Mouse (Mus musculus) right cerebral cortex, postnatal 10 days (tissue): ENCODE measurements around the gene Itga9.

Experiments used
- DNase-seq, 2 experiments: peaks; one replicate each; pipeline ENCODE4 v3.0.0; 2021; ENCODE audit warnings: low spot score in 2 of 2

The Itga9 gene

DNA sequence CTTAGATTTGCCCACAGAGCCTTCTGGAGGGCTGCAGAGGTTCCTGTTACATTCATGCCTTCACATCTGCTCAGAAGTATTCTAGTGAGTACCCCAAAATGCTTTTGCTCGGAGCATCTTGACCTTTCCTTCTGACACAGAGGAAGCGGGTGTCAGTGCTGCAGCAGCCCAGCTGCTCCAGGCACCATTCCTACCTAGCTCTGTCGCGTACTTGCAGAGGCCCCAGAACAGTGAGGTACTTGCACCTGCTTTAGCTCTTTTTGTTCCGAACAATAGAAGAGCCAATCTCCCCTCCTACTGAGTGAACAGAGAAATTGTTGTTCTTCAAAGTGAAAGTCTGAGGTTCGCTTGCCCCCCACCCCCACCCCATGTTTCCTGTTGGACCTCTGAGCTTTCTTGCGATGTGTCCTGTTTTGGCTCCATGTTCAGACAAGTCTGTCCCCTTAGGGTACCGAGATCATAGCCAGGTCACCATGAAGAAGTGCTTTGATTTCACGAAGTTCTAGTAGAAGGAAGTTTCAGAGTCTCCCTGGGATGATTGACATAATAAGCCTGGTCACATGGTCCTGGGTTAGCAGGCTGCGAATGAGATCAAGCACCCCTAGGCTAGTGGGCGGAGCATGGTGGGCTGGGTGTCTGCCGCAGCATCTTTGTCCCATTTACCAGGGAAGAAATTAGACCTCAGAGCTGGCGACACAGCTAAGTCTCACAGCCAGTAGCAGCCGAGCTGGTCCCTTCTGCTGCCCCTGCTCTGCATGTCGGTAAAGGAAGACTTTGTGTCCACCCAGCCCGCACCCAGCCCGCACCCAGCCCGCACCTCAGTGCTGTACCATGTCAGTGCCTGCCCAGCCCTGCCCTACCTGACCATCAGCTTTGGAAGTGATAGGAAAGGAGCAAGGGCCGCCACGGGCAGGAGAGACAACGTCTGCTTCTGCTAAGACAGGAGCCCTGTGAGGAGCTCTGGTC, 215.0 kb downstream of the Itga9 start:
- DNase-seq, result peak in 1 of 2 experiments; percentile 44

DNA sequence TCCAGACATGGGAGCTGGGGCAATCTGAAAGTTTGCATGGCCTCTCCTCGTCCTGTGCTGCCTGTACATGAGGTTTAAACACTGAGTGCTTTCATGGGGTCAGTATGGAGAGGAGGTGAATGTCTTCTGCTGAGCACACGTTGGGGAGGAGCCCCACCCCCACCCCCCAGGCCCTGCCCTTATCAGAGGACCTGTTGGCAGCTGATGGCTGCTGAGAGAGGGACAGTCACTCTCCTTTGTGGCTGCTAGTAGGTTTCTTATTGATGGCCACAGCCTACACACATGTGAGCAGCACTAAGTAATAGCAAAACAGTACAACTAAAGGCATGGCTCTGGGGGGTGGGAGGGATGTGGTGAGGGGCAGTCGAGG, 215.7 kb downstream of the Itga9 start:
- DNase-seq, result no peak

DNA sequence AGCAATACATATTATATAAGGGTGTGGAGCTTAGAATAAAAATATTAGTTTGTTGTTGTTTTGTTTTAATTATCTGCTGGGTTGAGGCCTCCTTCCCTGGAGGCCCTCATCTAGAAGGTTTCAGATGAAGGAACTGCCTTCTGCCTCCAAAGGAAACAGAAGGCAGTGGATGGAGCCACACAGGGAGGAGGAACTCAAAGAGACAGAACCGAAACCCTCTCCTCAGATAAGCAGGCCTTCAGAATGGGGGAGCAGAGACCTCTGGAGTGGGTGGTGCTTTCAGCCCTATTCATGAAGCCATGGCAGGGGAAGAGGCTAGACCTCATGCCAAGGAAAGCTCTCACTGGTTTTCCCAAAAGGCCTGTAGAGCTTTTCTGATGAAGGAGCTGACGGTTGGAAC, 216.1 kb downstream of the Itga9 start:
- no peak for DNase-seq

- peak; percentile 74 to 78 for DNase-seq
Observed at GRCm38 (mm10) chr9:118831080-118831479, 224.6 kb downstream of the Itga9 start.

DNA sequence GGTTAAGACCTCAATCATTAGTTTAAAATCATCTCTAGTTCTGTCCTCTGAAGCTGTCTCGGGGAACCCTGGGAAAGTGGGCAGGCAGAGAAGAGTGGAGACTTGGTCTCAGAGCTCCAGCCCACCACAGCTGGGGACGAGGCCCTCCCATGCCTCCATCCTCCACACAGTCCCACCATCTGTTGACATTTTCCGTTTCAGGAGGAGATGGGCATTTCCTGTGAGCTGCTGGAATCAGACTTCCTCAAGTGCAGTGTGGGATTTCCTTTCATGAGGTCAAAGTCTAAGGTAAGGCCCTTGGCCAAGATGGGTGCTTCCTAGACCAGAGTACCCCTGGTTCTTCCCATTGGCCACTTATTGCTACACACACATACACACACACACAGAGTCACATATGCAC, 226.0 kb downstream of the Itga9 start:
- no peak for DNase-seq

DNA sequence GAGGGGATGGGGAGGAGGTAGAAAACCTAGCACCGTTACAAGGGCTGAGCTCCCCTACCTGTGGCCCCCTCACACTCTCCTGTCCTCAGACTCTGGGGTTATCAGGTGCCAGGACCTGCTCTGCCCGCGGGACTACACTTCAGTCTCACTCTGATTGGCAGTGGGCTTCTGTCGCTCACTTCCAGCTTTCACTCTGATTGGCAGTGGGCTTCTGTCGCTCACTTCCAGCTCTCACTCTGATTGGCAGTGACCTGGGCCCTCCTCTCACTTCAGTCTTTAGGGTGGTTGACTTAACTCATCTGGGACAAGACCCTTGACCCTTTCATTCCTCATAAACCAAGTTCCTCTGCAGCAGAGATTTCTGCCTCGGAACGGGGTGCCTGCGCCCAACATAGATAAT, 226.9 kb downstream of the Itga9 start:
- no peak for DNase-seq

GRCm38 (mm10) chr9:118838910-118839667, 232.6 kb downstream of the Itga9 start:
- DNase-seq, result no peak

DNA sequence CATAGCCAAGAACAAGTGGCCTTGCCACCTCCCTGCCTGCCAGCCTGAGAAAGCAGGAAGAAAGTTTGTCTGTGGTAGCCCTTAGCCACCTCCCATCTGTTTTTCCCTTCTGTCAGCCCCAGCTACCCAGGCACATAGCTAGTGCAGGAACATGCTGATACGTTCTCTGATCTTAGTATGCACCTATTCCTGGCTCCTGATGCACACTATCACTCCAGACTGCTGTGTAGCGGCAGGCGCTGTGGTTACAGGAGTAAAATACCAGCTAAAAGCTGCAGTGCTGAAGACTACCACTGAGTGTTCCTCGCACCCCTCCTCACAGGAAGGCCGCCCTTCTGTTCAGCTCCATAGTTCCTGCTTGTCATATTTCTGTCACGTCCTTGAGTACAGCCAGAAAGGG, 234.8 kb downstream of the Itga9 start:
- DNase-seq, result peak; percentile 47 to 56

DNA sequence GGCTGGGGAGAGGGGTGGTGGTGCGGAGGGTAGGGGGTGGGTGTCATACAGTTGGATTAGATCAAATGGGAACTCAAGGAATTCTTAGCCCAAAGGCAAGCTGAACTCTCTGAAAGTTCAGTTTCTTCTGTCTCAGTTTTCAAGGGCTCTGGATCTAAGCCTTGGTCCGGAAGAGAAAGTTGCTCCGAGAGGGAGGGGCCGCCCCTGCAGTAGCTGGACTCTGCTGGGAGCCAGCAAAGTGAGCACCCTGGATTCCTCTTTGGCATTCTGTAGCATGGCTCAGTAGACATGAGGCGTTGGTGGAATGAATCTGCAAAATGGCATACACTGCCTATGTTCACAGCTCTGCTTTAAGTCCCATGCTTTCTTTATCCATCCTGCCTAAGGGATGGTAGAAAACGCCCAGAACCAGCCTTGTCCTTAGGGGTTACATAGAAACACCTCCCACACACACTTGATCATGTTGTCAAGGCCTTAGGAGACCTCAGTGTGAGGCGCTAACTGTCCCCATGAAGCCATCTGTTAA, 235.5 kb downstream of the Itga9 start:
- no peak for DNase-seq

DNA sequence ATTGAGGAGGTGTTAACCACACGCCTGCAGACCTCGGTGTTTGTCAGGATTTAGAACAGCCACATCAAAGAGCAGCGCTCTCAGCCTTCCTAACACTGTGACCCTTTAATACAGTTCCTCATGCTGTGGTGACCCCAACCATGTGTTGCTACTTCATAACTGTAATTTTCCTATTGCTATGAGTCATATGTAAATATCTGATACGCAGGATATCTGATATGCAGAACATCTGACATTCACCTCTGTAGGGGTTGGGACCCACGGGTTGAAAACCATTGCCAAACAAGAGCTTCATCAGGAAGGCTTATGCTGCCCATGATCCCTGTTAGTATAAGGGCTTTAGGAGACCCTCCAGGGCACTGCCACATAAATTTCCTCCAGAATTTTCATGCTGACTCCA, 237.2 kb downstream of the Itga9 start:
- no peak for DNase-seq

GRCm38 (mm10) chr9:118845003-118845402, 238.5 kb downstream of the Itga9 start:
- no peak for DNase-seq

- no peak for DNase-seq
Observed at GRCm38 (mm10) chr9:118846766-118847165, 240.3 kb downstream of the Itga9 start.

GRCm38 (mm10) chr9:118856665-118857064, 250.2 kb downstream of the Itga9 start:
- no peak for DNase-seq

- no peak for DNase-seq
Observed at GRCm38 (mm10) chr9:118860613-118861141, 254.2 kb downstream of the Itga9 start.

GRCm38 (mm10) chr9:118862214-118862613, 255.7 kb downstream of the Itga9 start:
- DNase-seq, result no peak

GRCm38 (mm10) chr9:118862852-118863260, 256.4 kb downstream of the Itga9 start:
- no peak for DNase-seq

- no peak for DNase-seq
Observed at GRCm38 (mm10) chr9:118863528-118863927, 257.0 kb downstream of the Itga9 start.

DNA sequence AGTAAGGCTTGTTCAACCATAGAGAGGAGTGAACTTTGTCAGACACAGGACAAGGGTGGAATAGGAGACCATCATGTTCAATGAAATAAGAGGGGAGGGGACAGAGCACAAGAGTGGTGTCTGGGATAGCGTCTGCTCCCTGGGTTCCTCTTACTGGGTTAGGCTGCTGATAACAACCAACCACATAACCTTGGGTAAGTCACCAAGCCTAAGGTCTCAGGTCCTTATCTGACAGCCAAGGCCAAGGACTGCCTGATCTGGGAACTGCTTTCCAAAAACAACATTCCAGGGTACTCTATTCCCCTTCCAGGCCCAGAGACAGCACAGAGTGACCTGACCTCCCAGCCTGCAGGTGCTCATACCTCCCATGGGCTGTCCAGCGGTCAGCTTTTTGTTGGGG, 260.5 kb downstream of the Itga9 start:
- no peak for DNase-seq

- no peak for DNase-seq
Observed at GRCm38 (mm10) chr9:118867851-118868250, 261.4 kb downstream of the Itga9 start.

DNA sequence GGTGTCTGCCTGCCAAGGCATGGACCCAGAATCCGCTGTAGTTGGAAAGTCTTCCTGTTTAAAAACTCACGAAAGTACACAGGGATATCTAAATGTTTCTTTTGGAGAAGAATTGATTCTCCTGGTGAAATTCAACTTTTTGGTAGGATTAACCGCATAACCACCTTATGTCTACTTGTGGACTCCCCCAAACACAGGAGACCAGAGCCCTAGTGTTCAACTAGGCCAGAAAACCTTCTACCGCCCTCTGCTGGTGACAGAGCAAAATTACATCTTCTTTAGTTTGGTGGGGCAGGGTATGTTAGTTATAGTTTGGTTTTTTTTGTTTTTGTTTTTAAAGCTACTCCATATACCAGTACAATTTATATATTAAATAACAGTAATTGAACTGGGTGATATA, 264.6 kb downstream of the Itga9 start:
- peak; percentile 43 to 66 for DNase-seq

GRCm38 (mm10) chr9:118873031-118873430, 266.5 kb downstream of the Itga9 start:
- DNase-seq, result no peak

GRCm38 (mm10) chr9:118873596-118873995, 267.1 kb downstream of the Itga9 start:
- DNase-seq, result no peak
